Mouse (Mus musculus): ENCODE results near the gene Mnt. TPM values are rescaled to one million over a fixed set of nuclear protein-coding genes. Genes with fewer than 3 reads are reported as not detected.

Mnt gene
- 121 to 138 TPM (median 128 TPM) in 4 replicates for total RNA-seq (2023)

DNA sequence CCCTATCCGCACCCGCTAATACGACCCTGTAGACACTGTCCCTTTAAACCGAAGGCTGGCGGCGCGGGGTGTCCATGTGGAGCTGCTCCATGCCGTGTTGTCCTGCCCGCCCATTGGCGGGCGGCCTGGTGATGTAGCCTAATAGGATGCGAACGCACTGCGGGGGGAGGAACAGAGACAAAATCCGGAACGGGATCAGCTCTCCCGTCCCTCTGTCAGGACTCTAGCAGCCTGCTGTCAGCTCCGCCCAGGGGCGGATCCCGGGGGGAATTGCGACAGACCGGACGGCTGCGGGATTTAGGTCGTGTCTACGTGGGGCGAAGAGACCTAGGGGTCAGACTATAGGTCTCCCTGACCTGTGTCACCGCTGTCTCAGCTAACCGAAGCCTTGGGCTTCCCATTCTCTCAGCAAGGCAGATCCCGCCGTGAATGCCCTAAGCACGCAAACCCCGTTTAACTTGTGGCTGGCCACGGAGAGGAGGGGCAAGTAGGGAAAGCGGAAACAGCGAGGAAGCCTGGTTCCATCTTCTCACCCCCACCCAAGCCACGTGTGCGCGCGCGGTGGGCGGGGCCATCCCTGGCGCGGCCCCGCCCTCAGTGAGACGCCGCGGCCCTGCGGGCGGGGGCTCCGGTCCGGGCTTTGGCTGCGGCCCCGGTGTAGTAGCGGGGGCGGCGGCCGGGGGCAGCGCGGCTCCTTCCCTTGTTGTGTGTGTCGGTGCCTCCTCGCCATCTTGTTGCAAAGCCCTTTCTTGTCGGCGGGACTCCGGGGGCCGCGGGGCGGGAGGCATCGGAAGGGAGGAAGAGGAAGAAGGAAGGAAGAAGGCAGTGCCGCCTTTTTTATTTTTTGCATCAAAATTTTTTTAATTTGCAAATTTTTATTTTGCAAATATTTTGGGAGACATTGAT is at the start of gene Mnt:
Gene Mnt (plus strand): TSS at position 665 of the 906 bp plus-strand sequence.

Other genes starting within 250 kb of the Mnt start
- 3.5 to 5.8 TPM (median 5.5 TPM) in 4 replicates for gene Rap1gap2, start 220.0 kb upstream of the Mnt start, total RNA-seq (2023)
- gene Ccdc92b, start 211.3 kb upstream of the Mnt start, total RNA-seq (2023) = not detected in 4 replicates
- gene Cluh, start 181.4 kb upstream of the Mnt start, total RNA-seq (2023) = 41.0 to 44.0 TPM (median 42.0 TPM) in 4 replicates
- gene Pafah1b1, start 106.2 kb upstream of the Mnt start, total RNA-seq (2023) = 116 to 154 TPM (median 131 TPM) in 4 replicates
- 43.6 to 52.2 TPM (median 47.9 TPM) in 4 replicates for gene Mettl16, start 60.1 kb upstream of the Mnt start, total RNA-seq (2023)
- 5.0 to 7.3 TPM (median 6.1 TPM) in 4 replicates for gene Sgsm2, start 66.1 kb downstream of the Mnt start, total RNA-seq (2023)
- gene Tsr1, start 67.2 kb downstream of the Mnt start, total RNA-seq (2023) = 66.2 to 80.9 TPM (median 70.6 TPM) in 4 replicates
- gene Smg6, start 94.9 kb downstream of the Mnt start, total RNA-seq (2023) = 63.6 to 69.7 TPM (median 67.1 TPM) in 4 replicates
- gene Srr, start 95.0 kb downstream of the Mnt start, total RNA-seq (2023) = 5.2 to 9.6 TPM (median 6.7 TPM) in 4 replicates